Mouse (Mus musculus) cortical plate, adult 2 months (tissue): ENCODE measurements around the gene Traf7.

Source experiments
- CTCF ChIP-seq: fragments of 200-500 bp; IDR thresholded peaks from 2 replicates; pipeline ENCODE4 v1.5.1; 2011; ENCODE audit warnings: mild to moderate bottlenecking, control low read depth, low read length; ENCODE audit not compliant: insufficient read depth; ENCODE audit errors: extremely low read depth
- POLR2A ChIP-seq: fragments of 200-500 bp; IDR thresholded peaks from 2 replicates; pipeline ENCODE4 v1.6.1; 2011; ENCODE audit warnings: mild to moderate bottlenecking, low read length, control low read depth; ENCODE audit not compliant: insufficient read depth; ENCODE audit errors: extremely low read depth

DNA sequence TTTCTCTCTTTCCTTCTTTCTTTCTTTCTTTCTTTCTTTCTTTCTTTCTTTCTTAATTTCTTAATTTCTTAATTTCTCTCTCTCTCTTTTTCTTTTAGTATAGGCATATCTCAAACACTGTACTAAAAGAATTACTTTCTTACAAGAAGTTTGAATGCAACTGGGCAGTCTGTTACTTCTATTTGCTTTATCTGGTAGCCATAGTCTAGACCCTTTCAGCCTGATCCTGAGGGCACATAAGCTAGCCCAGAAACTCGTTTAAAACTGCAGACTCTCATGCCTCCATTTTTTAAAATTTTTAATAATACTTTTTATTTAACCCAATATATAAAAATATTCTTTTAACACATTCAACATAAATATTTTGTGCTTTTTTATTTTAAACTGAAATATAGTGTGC is 48.3 kb downstream of the Traf7 start:
- no peak for TF ChIP-seq CTCF
- TF ChIP-seq POLR2A = no peak
